Mouse (Mus musculus) thymus, adult 18-20 months (tissue): Measurements from ENCODE around the gene Pard3.

Source experiments
- DNase-seq, 2 experiments: peaks; one replicate each; pipeline ENCODE4 v3.0.0; 2022; ENCODE audit warnings: mixed read lengths in 2 of 2

The Pard3 gene

GRCm38 (mm10) chr8:127087434-127087833, 23.7 kb downstream of the Pard3 start:
- no peak for DNase-seq

GRCm38 (mm10) chr8:127088372-127088771, 24.7 kb downstream of the Pard3 start:
- DNase-seq = no peak

- DNase-seq = no peak
Measured at GRCm38 (mm10) chr8:127089021-127089420, 25.3 kb downstream of the Pard3 start.

GRCm38 (mm10) chr8:127090435-127090834, 26.7 kb downstream of the Pard3 start:
- no peak for DNase-seq

- DNase-seq = no peak
Measured at GRCm38 (mm10) chr8:127091936-127092335, 28.2 kb downstream of the Pard3 start.

GRCm38 (mm10) chr8:127092383-127093112, 28.9 kb downstream of the Pard3 start:
- no peak for DNase-seq

- DNase-seq = no peak
Measured at GRCm38 (mm10) chr8:127093113-127093426, 29.4 kb downstream of the Pard3 start.

GRCm38 (mm10) chr8:127095763-127096162, 32.1 kb downstream of the Pard3 start:
- DNase-seq = no peak

GRCm38 (mm10) chr8:127099439-127100090, 35.9 kb downstream of the Pard3 start:
- no peak for DNase-seq

- DNase-seq = no peak
Measured at GRCm38 (mm10) chr8:127103256-127103655, 39.6 kb downstream of the Pard3 start.

GRCm38 (mm10) chr8:127104616-127105015, 40.9 kb downstream of the Pard3 start:
- no peak for DNase-seq

GRCm38 (mm10) chr8:127107928-127108327, 44.2 kb downstream of the Pard3 start:
- DNase-seq = no peak

- DNase-seq = no peak
Measured at GRCm38 (mm10) chr8:127113209-127113608, 49.5 kb downstream of the Pard3 start.

GRCm38 (mm10) chr8:127115837-127116236, 52.1 kb downstream of the Pard3 start:
- DNase-seq = no peak

- no peak for DNase-seq
Measured at GRCm38 (mm10) chr8:127118373-127118861, 54.7 kb downstream of the Pard3 start.

GRCm38 (mm10) chr8:127123391-127123790, 59.7 kb downstream of the Pard3 start:
- DNase-seq = no peak

- DNase-seq = no peak
Measured at GRCm38 (mm10) chr8:127124795-127125194, 61.1 kb downstream of the Pard3 start.

GRCm38 (mm10) chr8:127125686-127126683, 62.3 kb downstream of the Pard3 start:
- DNase-seq = no peak

- DNase-seq = no peak
Measured at GRCm38 (mm10) chr8:127128781-127129396, 65.2 kb downstream of the Pard3 start.

- no peak for DNase-seq
Measured at GRCm38 (mm10) chr8:127134327-127134726, 70.6 kb downstream of the Pard3 start.

- no peak for DNase-seq
Measured at GRCm38 (mm10) chr8:127136201-127136600, 72.5 kb downstream of the Pard3 start.

GRCm38 (mm10) chr8:127136781-127137180, 73.1 kb downstream of the Pard3 start:
- DNase-seq = no peak

- no peak for DNase-seq
Measured at GRCm38 (mm10) chr8:127139154-127139553, 75.5 kb downstream of the Pard3 start.
